Mouse (Mus musculus): ENCODE data around the gene Mien1. TPM values are rescaled to one million over a fixed set of nuclear protein-coding genes. Genes with fewer than 3 reads are reported as not detected.

Gene Mien1
- total RNA-seq, 2 experiments from 2014 or later = 46.9 to 49.0 TPM

Other genes with a start within 250 kb of the Mien1 start
- gene Med1, start 245.7 kb downstream of the Mien1 start, total RNA-seq (2021) = 10 to 100 TPM; 48.5 to 52.6 TPM
- 10 to 100 TPM; 31.3 to 32.7 TPM for gene Cdk12, start 235.9 kb downstream of the Mien1 start, total RNA-seq (2021)
- gene Neurod2, start 109.3 kb downstream of the Mien1 start, total RNA-seq (2021) = not detected
- 10 to 100 TPM; 19.1 to 21.2 TPM for gene Ppp1r1b, start 90.6 kb downstream of the Mien1 start, total RNA-seq (2021)
- gene Stard3, start 80.6 kb downstream of the Mien1 start, total RNA-seq (2021) = 10 to 100 TPM; 21.3 to 21.8 TPM
- 100 to 1,000 TPM; 163 to 192 TPM for gene Tcap, start 55.2 kb downstream of the Mien1 start, total RNA-seq (2021)
- not detected for gene Pnmt, start 52.5 kb downstream of the Mien1 start, total RNA-seq (2021)
- gene Pgap3, start 38.5 kb downstream of the Mien1 start, total RNA-seq (2021) = 10 to 100 TPM; 19.6 to 20.5 TPM
- gene Erbb2, start 26.5 kb downstream of the Mien1 start, total RNA-seq (2021) = 10 to 100 TPM; 24.1 to 27.0 TPM
- gene Grb7, start 7.4 kb upstream of the Mien1 start, total RNA-seq (2021) = not detected
- under 1 TPM; 0.67 to 0.72 TPM for gene Ikzf3, start 107.0 kb upstream of the Mien1 start, total RNA-seq (2021)
- under 1 TPM in 1 of 2 experiments, not detected in 1; 0.17 TPM for gene Zpbp2, start 112.1 kb upstream of the Mien1 start, total RNA-seq (2021)
- gene Ormdl3, start 148.4 kb upstream of the Mien1 start, total RNA-seq (2021) = 10 to 100 TPM; 36.5 to 41.5 TPM
- gene Lrrc3c, start 159.3 kb upstream of the Mien1 start, total RNA-seq (2021) = not detected
- 10 to 100 TPM; 29.2 to 29.5 TPM for gene Gm12355, start 186.7 kb upstream of the Mien1 start, total RNA-seq (2021)
- 1 to 10 TPM; 3.2 to 5.2 TPM for gene Gsdma3, start 187.4 kb upstream of the Mien1 start, total RNA-seq (2021)
- not detected for gene Gsdma2, start 207.8 kb upstream of the Mien1 start, total RNA-seq (2021)
- gene Gsdma, start 225.4 kb upstream of the Mien1 start, total RNA-seq (2021) = not detected
- gene Psmd3, start 243.6 kb upstream of the Mien1 start, total RNA-seq (2021) = 100 to 1,000 TPM; 138 to 140 TPM

Measured in heart, postnatal 4 days (tissue).